Mouse (Mus musculus) spleen, adult 12 weeks (tissue): ENCODE results near the gene Olfr878.

Experiments
- DNase-seq: peaks from one replicate; pipeline ENCODE4 v3.0.0; 2022; ENCODE audit warnings: low spot score

Gene Olfr878

GRCm38 (mm10) chr9:37917540-37917939, at the start of gene Olfr878:
Olfr878 (plus strand) TSS chr9:37917840.
- DNase-seq = no peak

- DNase-seq = no peak
Observed at GRCm38 (mm10) chr9:37870246-37870645, 47.4 kb upstream of the Olfr878 start.

GRCm38 (mm10) chr9:37871097-37871496, 46.5 kb upstream of the Olfr878 start:
- DNase-seq = no peak

- no peak for DNase-seq
Observed at GRCm38 (mm10) chr9:37871536-37871935, 46.1 kb upstream of the Olfr878 start.

- no peak for DNase-seq
Observed at GRCm38 (mm10) chr9:37890960-37891359, 26.7 kb upstream of the Olfr878 start.

- no peak for DNase-seq
Observed at GRCm38 (mm10) chr9:37896661-37897060, 21.0 kb upstream of the Olfr878 start, which contains the start of gene Olfr145. Olfr145 (plus strand) TSS chr9:37896724.

GRCm38 (mm10) chr9:37905555-37905954, 12.1 kb upstream of the Olfr878 start:
- DNase-seq = no peak

GRCm38 (mm10) chr9:37918018-37918417, 378 bp downstream of the Olfr878 start:
- no peak for DNase-seq

- DNase-seq = no peak
Observed at GRCm38 (mm10) chr9:37924194-37924593, 6.6 kb downstream of the Olfr878 start.

- DNase-seq = no peak
Observed at GRCm38 (mm10) chr9:37925445-37925844, 7.8 kb downstream of the Olfr878 start.

- DNase-seq = no peak
Observed at GRCm38 (mm10) chr9:37926019-37927013, 8.7 kb downstream of the Olfr878 start.

- no peak for DNase-seq
Observed at GRCm38 (mm10) chr9:37932519-37932918, 14.9 kb downstream of the Olfr878 start.

- no peak for DNase-seq
Observed at GRCm38 (mm10) chr9:37934146-37934545, 16.5 kb downstream of the Olfr878 start.

GRCm38 (mm10) chr9:37941167-37941566, 23.5 kb downstream of the Olfr878 start:
- DNase-seq = no peak
